Mouse (Mus musculus) heart, postnatal 0 days (tissue): ENCODE results near the gene Coa5. TPM values are rescaled to one million over a fixed set of nuclear protein-coding genes. Genes with fewer than 3 reads are reported as not detected.

ENCODE experiments used
- ATAC-seq: fragments of 200-750 bp; cut with Nextera tagmentation; 2 replicates; pipeline ENCODE4 v1.8.0; 2017; ENCODE audit warnings: low read depth, moderate number of reproducible peaks, moderate library complexity; ENCODE audit not compliant: insufficient read depth
- DNase-seq: peaks from one replicate; pipeline ENCODE4 v3.0.0-alpha.2; 2016; ENCODE audit warnings: low spot score
- H3K27ac ChIP-seq: fragments of 300-500 bp; sonication (generic); 2 replicates; pipeline ENCODE4 v1.5.1; 2014; ENCODE audit warnings: low read depth, mild to moderate bottlenecking
- H3K27me3 ChIP-seq: fragments of 300-500 bp; sonication (generic); 2 replicates; pipeline ENCODE4 v1.6.1; 2014; ENCODE audit warnings: low read length, mixed read lengths; ENCODE audit not compliant: control insufficient read depth, insufficient read depth
- H3K36me3 ChIP-seq: fragments of 300-500 bp; sonication (generic); replicated peaks from 2 replicates; pipeline ENCODE4 v1.6.1; 2014; ENCODE audit warnings: low read length, mixed read lengths; ENCODE audit not compliant: control insufficient read depth, insufficient read depth
- H3K4me1 ChIP-seq: fragments of 300-500 bp; sonication (generic); 2 replicates; pipeline ENCODE4 v1.6.1; 2014; ENCODE audit warnings: antibody characterized with exemption; ENCODE audit not compliant: control insufficient read depth, insufficient read depth
- H3K4me2 ChIP-seq: fragments of 300-500 bp; sonication (generic); 2 replicates; pipeline ENCODE4 v1.6.1; 2014; ENCODE audit warnings: low read depth, mild to moderate bottlenecking, low read length, moderate library complexity
- H3K4me3 ChIP-seq: fragments of 300-500 bp; sonication (generic); 2 replicates; pipeline ENCODE4 v1.5.1; 2014; ENCODE audit warnings: low read depth, low read length
- H3K9ac ChIP-seq: fragments of 300-500 bp; sonication (generic); replicated peaks from 2 replicates; pipeline ENCODE4 v1.6.1; 2014; ENCODE audit warnings: low read depth, low read length, mixed read lengths
- H3K9me3 ChIP-seq: fragments of 300-500 bp; sonication (generic); replicated peaks from 2 replicates; pipeline ENCODE4 v1.6.1; 2016; ENCODE audit warnings: low read length; ENCODE audit not compliant: control insufficient read depth
- CTCF ChIP-seq: IDR thresholded peaks from 2 replicates; pipeline ENCODE4 v1.5.1; 2016; ENCODE audit warnings: antibody characterized with exemption, control low read depth, low read depth
- EP300 ChIP-seq: IDR thresholded peaks from 2 replicates; pipeline ENCODE4 v1.6.1; 2016; ENCODE audit warnings: antibody characterized with exemption, low read depth
- WGBS: fragments of 180-500 bp; shearing (Covaris S2); extraction: QIAGEN DNeasy Blood & Tissue Kit; methylation state at CpG from one replicate; pipeline ENCODE4 v1.1.7; 2014; 5-methylcytosine and 5-hydroxymethylcytosine counted together
- polyA plus RNA-seq: library from polyadenylated mRNA; unstranded; fragments of >200 nt; fragmentation: Nextera tagmentation; extraction: Ambion mirVana; gene quantifications from 2 replicates; pipeline ENCODE4 v1.2.1, GENCODE M21; 2015
- total RNA-seq: library from RNA; depleted of rRNA; stranded (reverse); fragments of >200 nt; gene quantifications from 2 replicates; pipeline ENCODE4 v1.2.3, GENCODE M21; 2014; ENCODE audit warnings: low replicate concordance

Gene Coa5
- total and polyA plus RNA-seq, 2 experiments from 2014 or later: 60.1 to 65.0 TPM

DNA sequence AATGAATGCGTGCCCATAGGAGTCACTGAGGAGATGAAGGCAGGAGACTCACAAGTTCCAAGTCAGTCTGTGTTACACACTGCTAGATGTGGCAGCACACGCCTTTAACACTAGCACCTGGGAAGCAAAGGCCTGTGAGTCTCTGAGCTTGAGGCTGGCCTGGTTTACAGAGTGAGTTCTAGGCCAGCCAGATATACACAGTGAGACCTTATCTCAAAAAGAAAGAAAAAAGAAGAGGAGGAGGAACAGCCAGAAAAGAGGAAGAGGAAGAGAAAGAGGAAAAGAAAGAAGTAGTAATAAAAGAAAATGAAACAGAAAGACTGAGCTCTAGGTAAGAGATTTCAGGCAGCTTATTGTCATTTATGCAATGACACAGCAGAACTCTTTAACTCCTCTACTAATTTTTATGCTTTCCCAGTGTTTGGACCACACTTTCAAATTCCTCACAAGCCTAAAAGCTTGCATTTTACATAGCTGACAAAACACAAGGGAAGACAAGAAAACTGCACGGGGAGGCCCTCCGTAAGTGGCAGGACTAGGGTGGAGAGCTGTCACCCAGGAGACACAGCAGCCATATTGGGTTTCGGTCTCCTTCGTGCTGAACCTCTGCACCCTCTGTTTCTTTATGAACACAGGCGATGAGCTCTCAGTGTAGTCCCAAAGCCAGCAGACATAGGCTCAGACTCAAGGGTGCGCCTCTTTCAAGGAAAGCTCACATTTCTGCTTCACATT, 2.6 kb downstream of the Coa5 start:
- TF ChIP-seq EP300 (no peak), CTCF (no peak)
- Histone ChIP-seq H3K9ac (no peak overlapping the region), H3K36me3 (peaks cover 45% of the 10 kb centered on the region), H3K4me2 (no peak overlapping the region), H3K27me3 (no peaks in the 10 kb centered on the region), H3K4me1 (peaks cover 15% of the 10 kb centered on the region), H3K9me3 (peaks cover 3% of the 10 kb centered on the region; the same call in 1 of the 2 replicates), H3K27ac (no peak overlapping the region), H3K4me3 (no peak overlapping the region)
- no peak for DNase-seq
- WGBS: 96% methylated on average over 8 of the region's 8 CpGs
- no peak for ATAC-seq

DNA sequence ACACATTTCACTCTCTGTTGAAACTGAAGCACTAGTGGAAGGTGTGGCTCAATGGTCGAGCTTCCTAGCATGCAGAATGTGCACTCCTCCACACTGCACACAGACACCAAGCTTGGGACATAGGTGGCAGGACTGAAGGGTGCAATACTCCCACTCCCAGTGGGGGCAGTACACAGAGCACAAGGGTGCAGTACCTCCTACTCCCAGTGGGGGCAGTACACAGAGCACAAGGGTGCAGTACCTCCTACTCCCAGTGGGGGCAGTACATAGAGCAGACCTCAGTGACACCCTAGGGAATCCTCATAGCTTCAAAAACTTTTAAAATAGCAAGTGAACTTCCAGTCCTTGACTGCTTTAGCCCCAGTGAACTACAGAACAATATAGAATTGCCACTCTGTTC, 10.5 kb downstream of the Coa5 start:
- ATAC-seq (peak; percentile 74; the same call in 1 of the 2 replicates), DNase-seq (peak; percentile 38)
- H3K27ac ChIP-seq: no peak overlapping the region
- no peak overlapping the region for H3K9ac ChIP-seq
- H3K9me3 ChIP-seq: peaks cover 3% of the 10 kb centered on the region; the same call in 1 of the 2 replicates
- WGBS: 97% methylated on average over 1 of the region's 1 CpGs
- H3K4me2 ChIP-seq: no peak overlapping the region
- H3K4me1 ChIP-seq: no peaks in the 10 kb centered on the region
- TF ChIP-seq EP300: no peak
- peak; percentile 98 for TF ChIP-seq CTCF
- H3K36me3 ChIP-seq: peaks cover 46% of the 10 kb centered on the region
- no peak overlapping the region for H3K4me3 ChIP-seq
- no peaks in the 10 kb centered on the region for H3K27me3 ChIP-seq

- H3K27me3 ChIP-seq: no peaks in the 10 kb centered on the region
- no peaks in the 10 kb centered on the region for H3K9me3 ChIP-seq
- ATAC-seq (no peak), DNase-seq (no peak)
- H3K4me1 ChIP-seq: no peaks in the 10 kb centered on the region
- 81% methylated on average over 1 of the region's 1 CpGs for WGBS
- H3K36me3 ChIP-seq: peaks cover 34% of the 10 kb centered on the region
- TF ChIP-seq EP300 (no peak), CTCF (no peak)
- no peak overlapping the region for H3K4me2 ChIP-seq
- no peak overlapping the region for H3K27ac ChIP-seq
- no peak overlapping the region for H3K9ac ChIP-seq
- no peak overlapping the region for H3K4me3 ChIP-seq
Measured at GRCm38 (mm10) chr1:37415394-37415793, 14.5 kb downstream of the Coa5 start.

- no peak overlapping the region for H3K27ac ChIP-seq
- H3K9ac ChIP-seq: no peak overlapping the region
- H3K4me2 ChIP-seq: no peak overlapping the region
- TF ChIP-seq EP300 (no peak), CTCF (no peak)
- no peak overlapping the region for H3K4me3 ChIP-seq
- ATAC-seq: no peak
- DNase-seq: no peak
- H3K27me3 ChIP-seq: no peaks in the 10 kb centered on the region
- no peaks in the 10 kb centered on the region for H3K4me1 ChIP-seq
- no peaks in the 10 kb centered on the region for H3K9me3 ChIP-seq
- 0 out of 2 replicates have a peak, but pooled peaks cover 6% of the 10 kb centered on the region for H3K36me3 ChIP-seq
Measured at GRCm38 (mm10) chr1:37409647-37410046, 20.3 kb downstream of the Coa5 start.

DNA sequence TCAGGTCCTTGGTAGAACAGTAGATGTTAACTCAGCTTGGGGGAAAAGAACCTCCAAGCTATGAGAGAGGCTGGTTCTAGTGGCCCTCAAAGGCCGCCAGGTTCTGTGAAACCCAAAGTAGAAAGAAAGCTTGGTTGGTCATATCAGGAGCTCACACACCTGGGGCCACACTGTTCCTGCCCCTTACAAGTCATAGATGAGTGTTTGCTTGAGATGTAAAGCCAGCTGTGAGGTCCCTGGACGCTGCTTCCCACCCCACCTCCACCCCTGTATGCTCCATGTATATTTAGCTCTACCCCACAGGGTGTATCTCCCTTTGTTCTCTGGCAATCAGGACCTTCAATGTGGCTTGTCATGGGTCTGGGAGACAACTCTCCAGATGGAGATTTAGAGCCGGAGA, 21.2 kb downstream of the Coa5 start:
- Histone ChIP-seq H3K27ac (no peak overlapping the region), H3K4me1 (no peaks in the 10 kb centered on the region), H3K9me3 (no peaks in the 10 kb centered on the region), H3K36me3 (0 out of 2 replicates have a peak, but pooled peaks cover 9% of the 10 kb centered on the region), H3K27me3 (no peaks in the 10 kb centered on the region), H3K4me2 (no peak overlapping the region), H3K4me3 (no peak overlapping the region), H3K9ac (no peak overlapping the region)
- DNase-seq (no peak), ATAC-seq (no peak)
- 61% methylated on average over 3 of the region's 3 CpGs for WGBS
- TF ChIP-seq EP300: no peak
- TF ChIP-seq CTCF: no peak

GRCm38 (mm10) chr1:37408059-37408458, 21.8 kb downstream of the Coa5 start:
- 81% methylated on average over 8 of the region's 8 CpGs for WGBS
- no peaks in the 10 kb centered on the region for H3K27me3 ChIP-seq
- no peak overlapping the region for H3K4me3 ChIP-seq
- no peak overlapping the region for H3K4me2 ChIP-seq
- no peak overlapping the region for H3K27ac ChIP-seq
- DNase-seq: no peak
- no peak overlapping the region for H3K9ac ChIP-seq
- no peak for ATAC-seq
- H3K4me1 ChIP-seq: no peaks in the 10 kb centered on the region
- H3K9me3 ChIP-seq: no peaks in the 10 kb centered on the region
- 0 out of 2 replicates have a peak, but pooled peaks cover 9% of the 10 kb centered on the region for H3K36me3 ChIP-seq
- TF ChIP-seq EP300: no peak
- no peak for TF ChIP-seq CTCF
